Mouse (Mus musculus): ENCODE measurements around the gene Pltp. TPM values are rescaled to one million over a fixed set of nuclear protein-coding genes. Genes with fewer than 3 reads are reported as not detected.

Pltp gene
- polyA plus RNA-seq, 1 experiment from 2014 or later, result 47.5 TPM

Other genes starting within 250 kb of the Pltp start
- gene Wfdc6b, start 244.2 kb downstream of the Pltp start, polyA plus RNA-seq (2015; fragmentation: Nextera tagmentation; extraction: Ambion mirVana), result not detected in 2 replicates
- not detected in 2 replicates for gene Wfdc8, start 244.1 kb downstream of the Pltp start, polyA plus RNA-seq (2015; fragmentation: Nextera tagmentation; extraction: Ambion mirVana)
- gene Wfdc16, start 218.9 kb downstream of the Pltp start, polyA plus RNA-seq (2015; fragmentation: Nextera tagmentation; extraction: Ambion mirVana), result not detected in 2 replicates
- gene Wfdc10, start 201.7 kb downstream of the Pltp start, polyA plus RNA-seq (2015; fragmentation: Nextera tagmentation; extraction: Ambion mirVana), result not detected in 2 replicates
- gene Wfdc9, start 201.1 kb downstream of the Pltp start, polyA plus RNA-seq (2015; fragmentation: Nextera tagmentation; extraction: Ambion mirVana), result not detected in 2 replicates
- not detected in 2 replicates for gene Wfdc11, start 183.6 kb downstream of the Pltp start, polyA plus RNA-seq (2015; fragmentation: Nextera tagmentation; extraction: Ambion mirVana)
- gene Wfdc13, start 172.6 kb downstream of the Pltp start, polyA plus RNA-seq (2015; fragmentation: Nextera tagmentation; extraction: Ambion mirVana), result 0.97 and 1.3 TPM in 2 replicates
- gene Spint4, start 159.2 kb downstream of the Pltp start, polyA plus RNA-seq (2015; fragmentation: Nextera tagmentation; extraction: Ambion mirVana), result 0.49 and 1.2 TPM in 2 replicates
- not detected in 2 replicates for gene Spint5, start 142.4 kb downstream of the Pltp start, polyA plus RNA-seq (2015; fragmentation: Nextera tagmentation; extraction: Ambion mirVana)
- gene Wfdc3, start 111.8 kb downstream of the Pltp start, polyA plus RNA-seq (2015; fragmentation: Nextera tagmentation; extraction: Ambion mirVana), result 1.1 and 1.2 TPM in 2 replicates
- gene Dnttip1, start 111.7 kb downstream of the Pltp start, polyA plus RNA-seq (2015; fragmentation: Nextera tagmentation; extraction: Ambion mirVana), result 73.3 and 74.2 TPM in 2 replicates
- 449 and 509 TPM in 2 replicates for gene Ube2c, start 87.8 kb downstream of the Pltp start, polyA plus RNA-seq (2015; fragmentation: Nextera tagmentation; extraction: Ambion mirVana)
- 21.0 and 22.3 TPM in 2 replicates for gene Tnnc2, start 77.7 kb downstream of the Pltp start, polyA plus RNA-seq (2015; fragmentation: Nextera tagmentation; extraction: Ambion mirVana)
- gene Snx21, start 71.9 kb downstream of the Pltp start, polyA plus RNA-seq (2015; fragmentation: Nextera tagmentation; extraction: Ambion mirVana), result 22.7 and 25.2 TPM in 2 replicates
- gene Acot8, start 52.8 kb downstream of the Pltp start, polyA plus RNA-seq (2015; fragmentation: Nextera tagmentation; extraction: Ambion mirVana), result 27.3 and 30.8 TPM in 2 replicates
- gene Zswim3, start 52.6 kb downstream of the Pltp start, polyA plus RNA-seq (2015; fragmentation: Nextera tagmentation; extraction: Ambion mirVana), result 10.6 and 11.9 TPM in 2 replicates
- gene Zswim1, start 35.0 kb downstream of the Pltp start, polyA plus RNA-seq (2015; fragmentation: Nextera tagmentation; extraction: Ambion mirVana), result 21.7 and 22.3 TPM in 2 replicates
- not detected in 2 replicates for gene Spata25, start 29.2 kb downstream of the Pltp start, polyA plus RNA-seq (2015; fragmentation: Nextera tagmentation; extraction: Ambion mirVana)
- gene Ctsa, start 24.8 kb downstream of the Pltp start, polyA plus RNA-seq (2015; fragmentation: Nextera tagmentation; extraction: Ambion mirVana), result 206 and 211 TPM in 2 replicates
- 8.8 and 9.0 TPM in 2 replicates for gene Neurl2, start 24.3 kb downstream of the Pltp start, polyA plus RNA-seq (2015; fragmentation: Nextera tagmentation; extraction: Ambion mirVana)
- gene Pcif1, start 21.6 kb upstream of the Pltp start, polyA plus RNA-seq (2015; fragmentation: Nextera tagmentation; extraction: Ambion mirVana), result 74.9 and 79.7 TPM in 2 replicates
- gene Zfp335, start 54.0 kb upstream of the Pltp start, polyA plus RNA-seq (2015; fragmentation: Nextera tagmentation; extraction: Ambion mirVana), result 15.1 and 16.2 TPM in 2 replicates
- gene Mmp9, start 83.1 kb upstream of the Pltp start, polyA plus RNA-seq (2015; fragmentation: Nextera tagmentation; extraction: Ambion mirVana), result 2.5 and 3.2 TPM in 2 replicates
- gene Slc12a5, start 103.1 kb upstream of the Pltp start, polyA plus RNA-seq (2015; fragmentation: Nextera tagmentation; extraction: Ambion mirVana), result 0.85 and 0.94 TPM in 2 replicates
- gene Ncoa5, start 177.2 kb upstream of the Pltp start, polyA plus RNA-seq (2015; fragmentation: Nextera tagmentation; extraction: Ambion mirVana), result 69.8 and 79.5 TPM in 2 replicates
- 9.3 and 12.5 TPM in 2 replicates for gene Cd40, start 197.9 kb upstream of the Pltp start, polyA plus RNA-seq (2015; fragmentation: Nextera tagmentation; extraction: Ambion mirVana)
- not detected in 2 replicates for gene 1700025C18Rik, start 233.0 kb upstream of the Pltp start, polyA plus RNA-seq (2015; fragmentation: Nextera tagmentation; extraction: Ambion mirVana)

All from kidney, embryonic 16.5 days (tissue).